Mouse (Mus musculus) 3T3-L1 (cell line): ENCODE results near the gene Gm21887.
"Not testable (repeated sequence)": the region's sequence is repeated elsewhere in the genome, so short reads cannot be mapped to it uniquely, and the experiment has no call there.

Experiments used
- DNase-seq: peaks from one replicate; pipeline ENCODE4 v3.0.0-alpha.2; 2015; ENCODE audit warnings: low read depth, low spot score

The Gm21887 gene

DNA sequence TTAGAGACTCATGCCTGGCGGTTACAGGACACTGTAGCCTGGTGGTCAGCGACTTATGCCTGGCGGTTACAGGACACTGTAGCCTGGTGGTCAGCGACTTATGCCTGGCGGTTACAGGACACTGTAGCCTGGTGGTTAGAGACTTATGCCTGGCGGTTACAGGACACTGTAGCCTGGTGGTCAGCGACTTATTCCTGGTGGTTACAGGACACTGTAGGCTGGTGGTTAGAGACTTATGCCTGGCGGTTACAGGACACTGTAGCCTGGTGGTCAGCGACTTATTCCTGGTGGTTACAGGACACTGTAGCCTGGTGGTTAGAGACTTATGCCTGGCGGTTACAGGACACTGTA is 2.0 kb downstream of the Gm21887 start:
- DNase-seq, result not testable (repeated sequence)

GRCm38 (mm10) chrX:170013421-170013820 is 4.0 kb downstream of the Gm21887 start:
- DNase-seq, result not testable (repeated sequence)

DNA sequence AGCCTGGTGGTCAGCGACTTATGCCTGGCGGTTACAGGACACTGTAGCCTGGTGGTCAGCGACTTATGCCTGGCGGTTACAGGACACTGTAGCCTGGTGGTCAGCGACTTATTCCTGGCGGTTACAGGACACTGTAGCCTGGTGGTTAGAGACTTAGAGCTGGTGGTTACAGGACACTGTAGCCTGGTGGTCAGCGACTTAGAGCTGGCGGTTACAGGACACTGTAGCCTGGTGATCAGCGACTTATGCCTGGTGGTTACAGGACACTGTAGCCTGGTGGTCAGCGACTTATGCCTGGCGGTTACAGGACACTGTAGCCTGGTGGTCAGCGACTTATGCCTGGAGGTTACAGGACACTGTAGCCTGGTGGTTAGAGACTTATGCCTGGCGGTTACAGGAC is 4.6 kb downstream of the Gm21887 start:
- DNase-seq, result not testable (repeated sequence)

DNA sequence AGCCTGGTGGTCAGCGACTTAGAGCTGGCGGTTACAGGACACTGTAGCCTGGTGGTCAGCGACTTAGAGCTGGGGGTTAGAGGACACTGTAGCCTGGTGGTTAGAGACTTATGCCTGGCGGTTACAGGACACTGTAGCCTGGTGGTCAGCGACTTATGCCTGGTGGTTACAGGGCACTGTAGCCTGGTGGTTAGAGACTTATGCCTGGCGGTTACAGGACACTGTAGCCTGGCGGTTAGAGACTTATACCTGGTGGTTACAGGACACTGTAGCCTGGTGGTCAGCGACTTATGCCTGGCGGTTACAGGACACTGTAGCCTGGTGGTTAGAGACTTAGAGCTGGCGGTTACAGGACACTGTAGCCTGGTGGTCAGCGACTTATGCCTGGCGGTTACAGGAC is 6.4 kb downstream of the Gm21887 start:
- DNase-seq, result not testable (repeated sequence)

- DNase-seq, result peak; percentile 77
These were observed 8.1 kb downstream of the Gm21887 start for GRCm38 (mm10) chrX:170017333-170018245.

DNA sequence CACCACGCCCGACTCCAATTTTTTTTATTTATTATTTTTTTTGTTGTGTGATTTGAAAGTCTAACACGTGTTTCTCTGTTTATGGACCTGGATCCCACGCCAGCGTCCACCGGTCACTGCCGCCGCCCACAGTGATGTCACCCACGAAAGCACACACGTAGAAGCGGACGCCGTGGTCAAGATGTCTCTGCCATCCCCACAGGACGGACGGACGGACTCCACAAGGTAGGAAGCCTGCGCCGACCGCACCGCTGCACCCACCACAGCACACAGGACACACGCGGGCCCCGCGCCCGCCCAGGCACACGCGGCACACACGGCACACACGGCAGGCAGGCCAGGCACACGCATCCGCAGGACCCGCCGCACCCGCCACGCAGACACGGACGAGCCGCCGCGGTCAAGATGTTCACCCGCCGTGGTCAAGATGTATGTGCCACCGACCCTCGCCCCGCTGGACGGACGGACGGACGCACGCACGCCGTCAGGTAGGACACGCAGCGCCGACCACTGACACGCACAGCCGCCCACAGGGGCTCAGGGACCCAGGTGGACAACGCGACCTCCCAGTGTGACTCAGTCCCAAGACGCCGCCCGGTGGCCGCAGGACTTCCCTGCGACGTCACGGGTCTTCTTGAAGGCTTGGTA is 9.2 kb downstream of the Gm21887 start:
- peak; percentile 62 for DNase-seq

GRCm38 (mm10) chrX:170019219-170019953 is 9.9 kb downstream of the Gm21887 start:
- peak; percentile 33 for DNase-seq

GRCm38 (mm10) chrX:170019954-170020689 is 10.7 kb downstream of the Gm21887 start:
- DNase-seq, result peak; percentile 89

DNA sequence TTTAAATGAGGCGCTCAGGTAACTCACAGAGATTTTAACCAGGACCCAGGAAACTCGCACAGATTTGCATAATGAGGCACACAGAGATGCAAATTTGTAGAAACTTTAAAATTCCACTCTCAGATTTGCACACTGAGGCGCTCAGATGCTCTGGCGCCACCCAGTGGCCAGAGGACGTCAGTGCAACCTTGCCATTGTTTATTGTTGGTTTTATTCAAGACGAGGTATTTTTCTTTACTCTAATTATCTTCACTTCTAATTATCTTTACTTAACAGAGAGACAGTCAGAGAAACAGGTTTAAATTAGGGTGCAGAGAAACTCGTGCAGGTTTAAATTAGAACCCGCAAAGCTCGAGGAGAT is 11.2 kb downstream of the Gm21887 start:
- peak; percentile 90 for DNase-seq

DNA sequence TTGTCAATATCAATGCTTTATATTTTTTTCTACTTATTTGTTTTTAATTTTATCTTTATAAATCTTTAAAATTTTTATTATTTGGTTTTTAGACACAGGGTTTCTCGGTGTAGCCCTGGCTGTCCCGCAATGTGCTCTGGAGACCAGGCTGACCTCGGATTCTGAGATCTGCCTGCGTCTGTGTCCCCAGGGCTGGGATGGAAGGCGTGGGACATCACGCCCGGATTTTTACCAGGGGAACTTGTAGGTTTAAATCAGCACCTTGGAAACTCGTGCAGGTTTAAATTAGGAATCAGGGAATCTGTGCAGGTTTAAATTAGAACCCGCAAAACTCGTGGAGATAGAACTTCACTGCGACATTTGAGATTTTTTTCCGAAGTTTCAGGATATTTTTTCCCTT is 11.7 kb downstream of the Gm21887 start:
- DNase-seq, result peak; percentile 25

DNA sequence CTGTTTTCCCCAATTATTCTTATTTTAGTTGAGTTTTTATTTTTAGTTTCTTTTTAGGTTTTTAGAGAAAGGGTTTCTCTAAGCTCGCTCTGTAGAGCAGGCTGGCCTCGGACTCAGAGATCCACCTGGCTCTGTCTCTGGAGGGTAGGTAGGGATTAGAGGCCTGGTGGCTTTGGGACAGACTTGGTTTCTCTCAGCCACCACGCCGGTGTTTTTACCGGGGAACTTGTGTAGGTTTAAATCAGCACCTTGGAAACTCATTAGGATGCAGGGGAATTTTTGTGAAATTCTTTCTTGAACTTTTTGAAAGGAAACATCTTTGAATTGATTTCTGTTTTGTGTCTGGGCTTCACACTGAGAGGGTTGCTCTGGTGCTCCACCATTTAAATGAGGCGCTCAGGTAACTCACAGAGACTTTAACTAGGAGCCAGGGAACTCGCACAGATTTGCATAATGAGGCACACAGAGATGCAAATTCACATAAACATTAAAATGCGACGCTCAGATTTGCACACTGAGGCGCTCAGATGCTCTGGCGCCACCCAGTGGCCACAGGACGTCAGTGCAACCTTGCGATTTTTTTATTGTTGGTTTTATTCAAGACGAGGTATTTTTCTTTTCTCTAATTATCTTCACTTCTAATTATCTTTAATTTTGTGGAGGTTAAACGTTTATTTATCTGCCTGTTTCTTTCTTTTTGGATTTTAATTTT is 12.4 kb downstream of the Gm21887 start:
- DNase-seq, result peak; percentile 77
